Mouse (Mus musculus) testis, adult 2 months (tissue): ENCODE results near the gene Brms1. TPM values are rescaled to one million over a fixed set of nuclear protein-coding genes. Genes with fewer than 3 reads are reported as not detected.

Source experiments
- H3K27ac ChIP-seq: fragments of 200-500 bp; 2 replicates; pipeline ENCODE4 v1.5.1; 2012; ENCODE audit warnings: low read depth, low read length; ENCODE audit not compliant: control insufficient read depth, insufficient read depth
- H3K27me3 ChIP-seq: fragments of 200-500 bp; 2 replicates; pipeline ENCODE4 v1.6.1; 2012; ENCODE audit warnings: mild to moderate bottlenecking, low read length, moderate library complexity; ENCODE audit not compliant: control insufficient read depth, insufficient read depth
- H3K36me3 ChIP-seq: fragments of 200-500 bp; 2 replicates; pipeline ENCODE4 v1.6.1; 2012; ENCODE audit warnings: mild to moderate bottlenecking, low read length; ENCODE audit not compliant: control insufficient read depth, insufficient read depth
- H3K4me1 ChIP-seq: fragments of 200-500 bp; 2 replicates; pipeline ENCODE4 v1.6.1; 2012; ENCODE audit warnings: low read length; ENCODE audit not compliant: control insufficient read depth, insufficient read depth
- H3K4me3 ChIP-seq: fragments of 200-500 bp; 2 replicates; pipeline ENCODE4 v1.5.1; 2012; ENCODE audit warnings: low read depth, mild to moderate bottlenecking, low read length, moderate library complexity, mixed read lengths; ENCODE audit not compliant: control insufficient read depth
- CTCF ChIP-seq: fragments of 200-500 bp; IDR thresholded peaks from 2 replicates; pipeline ENCODE4 v1.5.1; 2012; ENCODE audit warnings: low read depth, mild to moderate bottlenecking, inconsistent platforms, low read length, moderate library complexity; ENCODE audit not compliant: control insufficient read depth, insufficient read depth, insufficient replicate concordance
- POLR2A ChIP-seq: fragments of 200-500 bp; IDR thresholded peaks from 2 replicates; pipeline ENCODE4 v1.6.1; 2012; ENCODE audit warnings: low read depth, mild to moderate bottlenecking, inconsistent platforms, low read length, moderate library complexity; ENCODE audit not compliant: control insufficient read depth
- polyA plus RNA-seq: library from polyadenylated mRNA; depleted of rRNA; stranded (reverse); fragments of >200 nt; gene quantifications from 2 replicates; pipeline ENCODE4 v1.2.3, GENCODE M21; 2012

Gene Brms1
- polyA plus RNA-seq, 1 experiment: 216 TPM

- no peaks in the 10 kb centered on the region for H3K36me3 ChIP-seq
- peaks cover 14% of the 10 kb centered on the region for H3K4me1 ChIP-seq
- peak overlapping the region; percentile 87 for H3K4me3 ChIP-seq
- no peak for TF ChIP-seq CTCF
- no peak for TF ChIP-seq POLR2A
- H3K27me3 ChIP-seq: no peaks in the 10 kb centered on the region
- no peak overlapping the region for H3K27ac ChIP-seq
Measured at GRCm38 (mm10) chr19:5039301-5040114, 1.6 kb upstream of the Brms1 start.

- H3K27me3 ChIP-seq: no peaks in the 10 kb centered on the region
- H3K27ac ChIP-seq: peak overlapping the region; percentile 82
- no peaks in the 10 kb centered on the region for H3K36me3 ChIP-seq
- H3K4me3 ChIP-seq: peak overlapping the region; percentile 89
- peaks cover 14% of the 10 kb centered on the region for H3K4me1 ChIP-seq
- no peak for TF ChIP-seq POLR2A
- TF ChIP-seq CTCF: no peak
Measured at GRCm38 (mm10) chr19:5041588-5041987, 434 bp downstream of the Brms1 start.

- H3K27ac ChIP-seq: no peak overlapping the region
- H3K27me3 ChIP-seq: no peaks in the 10 kb centered on the region
- TF ChIP-seq CTCF: no peak
- TF ChIP-seq POLR2A: no peak
- no peaks in the 10 kb centered on the region; the same call in 1 of the 2 replicates for H3K4me1 ChIP-seq
- H3K36me3 ChIP-seq: no peaks in the 10 kb centered on the region; the same call in 1 of the 2 replicates
- H3K4me3 ChIP-seq: peak overlapping the region; percentile 11
Measured at GRCm38 (mm10) chr19:5045531-5045930, 4.4 kb downstream of the Brms1 start.

- H3K36me3 ChIP-seq: no peaks in the 10 kb centered on the region; the same call in 1 of the 2 replicates
- peaks cover 6% of the 10 kb centered on the region for H3K4me1 ChIP-seq
- no peak overlapping the region for H3K27ac ChIP-seq
- TF ChIP-seq CTCF: no peak
- TF ChIP-seq POLR2A: no peak
- no peaks in the 10 kb centered on the region for H3K27me3 ChIP-seq
- no peak overlapping the region for H3K4me3 ChIP-seq
Measured at GRCm38 (mm10) chr19:5048138-5049056, 7.2 kb downstream of the Brms1 start.

- TF ChIP-seq CTCF (no peak), POLR2A (no peak)
- Histone ChIP-seq H3K27ac (no peak overlapping the region), H3K4me1 (peaks cover 6% of the 10 kb centered on the region), H3K4me3 (peak overlapping the region; percentile 0), H3K27me3 (no peaks in the 10 kb centered on the region), H3K36me3 (no peaks in the 10 kb centered on the region; the same call in 1 of the 2 replicates)
Measured at GRCm38 (mm10) chr19:5049325-5049724, 8.2 kb downstream of the Brms1 start.

GRCm38 (mm10) chr19:5050047-5050905, 9.1 kb downstream of the Brms1 start, which contains the start of gene Rin1:
Gene Rin1, plus strand, starts transcription at chr19:5050481.
- H3K27me3 ChIP-seq: no peaks in the 10 kb centered on the region

More at GRCm38 (mm10) chr19:5050047-5050905, 9.1 kb downstream of the Brms1 start, which contains the start of gene Rin1:
- no peak within 1 kb of the TSS for H3K27ac ChIP-seq
- TF ChIP-seq CTCF (peak; percentile 7; the same call in 1 of the 2 replicates), POLR2A (peak; percentile 51; the same call in 1 of the 2 replicates)
- H3K36me3 ChIP-seq: no peaks in the 10 kb centered on the region; the same call in 1 of the 2 replicates
- peaks cover 6% of the 10 kb centered on the region for H3K4me1 ChIP-seq
- peak within 1 kb of the TSS; percentile 57 for H3K4me3 ChIP-seq
